26 mouse cellular contexts compared by ENCODE assay signal in genomic region chr7:128000068-128000950, GRCm38 (mm10). TPM values are rescaled to one million over a fixed set of nuclear protein-coding genes. Genes with fewer than 3 reads are reported as not detected.
DNase-seq lines count a peak whose midpoint lies in the region; ATAC-seq and TF ChIP-seq lines count a peak whose summit lies in the region.
"Had no signal": no experiment of that assay in that cellular context is flagged by ENCODE, and none has a peak within 500 bp of the region (broad histone marks: within the 10 kb centered on the region; RNA-seq: fewer than 3 reads in every experiment).

No protein-coding gene starts in this region.

- no peak overlapping the region for H3K4me2 ChIP-seq in lung, embryonic 14.5 days
- H3K4me2 ChIP-seq: embryonic facial prominence, embryonic 12.5 days; forebrain, embryonic 15.5 days; heart, embryonic 15.5 days; hindbrain, embryonic 13.5 days; neural tube, embryonic 13.5 days had no signal

- ATAC-seq in lung, embryonic 14.5 days (ENCODE audit: insufficient read depth), result no peak
- ATAC-seq: forebrain, embryonic 15.5 days; intestine, postnatal 0 days; lung, postnatal 0 days; midbrain, embryonic 16.5 days had no signal

- no peak overlapping the region for H3K9ac ChIP-seq in lung, embryonic 14.5 days
- H3K9ac ChIP-seq: embryonic facial prominence, embryonic 12.5 days; forebrain, embryonic 15.5 days; heart, embryonic 15.5 days; hindbrain, embryonic 13.5 days; neural tube, embryonic 13.5 days had no signal

- DNase-seq in adrenal gland, adult 8-10 months, result peak; percentile 37
- DNase-seq in adrenal gland, postnatal 4 days (ENCODE audit: low spot score in 2 of 2), result no peak
- DNase-seq in lung, embryonic 14.5 days, result peak; percentile 64
- DNase-seq in lung, adult 18-20 months, result no peak
- DNase-seq in adrenal gland, postnatal 10 days, result peak; percentile 36
- peak; percentile 24 for DNase-seq in skeletal muscle tissue, adult 2 months (ENCODE audit: low read depth, low spot score)
- no peak for DNase-seq in left cerebral cortex, adult 9 months (ENCODE audit: low spot score in 2 of 2)
- DNase-seq: cerebellum, adult 11 months; cerebellum, adult 9-10 months; cerebellum, postnatal 36 days; heart, postnatal 36 days; kidney, adult 9 months; kidney, postnatal 10 days; liver; right cerebral cortex, postnatal 4 days; thymus, postnatal 4 days had no signal

- no peaks in the 10 kb centered on the region for H3K36me3 ChIP-seq in lung, embryonic 14.5 days (ENCODE audit: insufficient read depth)
- H3K36me3 ChIP-seq: embryonic facial prominence, embryonic 12.5 days; forebrain, embryonic 15.5 days; heart, embryonic 15.5 days; hindbrain, embryonic 13.5 days; neural tube, embryonic 13.5 days had no signal

- 0 out of 2 replicates have a peak, but pooled peaks cover 7% of the 10 kb centered on the region for H3K27me3 ChIP-seq in lung, embryonic 14.5 days (ENCODE audit: insufficient read depth, low read length)
- H3K27me3 ChIP-seq: heart, embryonic 15.5 days had no signal

- no peak for TF ChIP-seq CTCF in lung, embryonic 14.5 days (IDR thresholded peaks at IDR 0.05; ENCODE audit: low read depth)

- 0 out of 2 replicates have a peak, but pooled peaks cover 4% of the 10 kb centered on the region for H3K4me1 ChIP-seq in lung, embryonic 14.5 days (ENCODE audit: insufficient read depth)
- H3K4me1 ChIP-seq: forebrain, embryonic 15.5 days had no signal

- no peak overlapping the region for H3K4me3 ChIP-seq in lung, embryonic 14.5 days (ENCODE audit: low read depth, low read length)
- H3K4me3 ChIP-seq: embryonic facial prominence, embryonic 12.5 days; forebrain, embryonic 10.5 days; forebrain, embryonic 15.5 days; heart, embryonic 15.5 days; hindbrain, embryonic 13.5 days; neural tube, embryonic 13.5 days had no signal

- H3K27ac ChIP-seq in lung, embryonic 14.5 days (ENCODE audit: low read depth), result no peak overlapping the region
- H3K27ac ChIP-seq: embryonic facial prominence, embryonic 12.5 days; forebrain, embryonic 10.5 days; forebrain, embryonic 15.5 days; heart, embryonic 15.5 days; hindbrain, embryonic 13.5 days; neural tube, embryonic 13.5 days had no signal

- 42% methylated on average over 1 of the region's 1 CpGs for WGBS in lung, embryonic 14.5 days

- H3K9me3 ChIP-seq in lung, embryonic 14.5 days (ENCODE audit: low read depth, low read length), result no peaks in the 10 kb centered on the region
- H3K9me3 ChIP-seq: embryonic facial prominence, embryonic 12.5 days; forebrain, embryonic 10.5 days; forebrain, embryonic 15.5 days; heart, embryonic 15.5 days; hindbrain, embryonic 13.5 days; neural tube, embryonic 13.5 days had no signal

RNA-seq across cellular contexts. Expression of gene Trim72, which starts 3.4 kb away (rescaled TPM):
- total RNA-seq in adrenal gland, adult 8-10 months (2022), result under 1 TPM in 3 of 4 experiments, not detected in 1; 0.12 to 0.31 (median 0.24) TPM
- 1 to 10 TPM; 3.4 to 8.6 TPM for total RNA-seq in adrenal gland, postnatal 4 days (2021)
- polyA plus RNA-seq in lung, embryonic 14.5 days (2014; fragmentation: Nextera tagmentation; extraction: Ambion mirVana), result not detected in 2 replicates
- total RNA-seq in adrenal gland, postnatal 10 days (2021), result 10 to 100 TPM in 1 of 2 experiments, 1 to 10 TPM in 1; 5.2 to 24.5 TPM
- polyA plus RNA-seq: forebrain, embryonic 10.5 days; forebrain, embryonic 15.5 days; midbrain, embryonic 16.5 days; neural tube, embryonic 13.5 days; thymus, postnatal 0 days had no signal

RNA-seq across cellular contexts. Expression of gene Pycard, which starts 6.6 kb away (rescaled TPM):
- total RNA-seq in adrenal gland, adult 8-10 months (2022), result 1 to 10 TPM; 4.0 to 5.8 (median 4.5) TPM
- total RNA-seq in adrenal gland, postnatal 4 days (2021), result 10 to 100 TPM; 14.7 to 15.3 TPM
- polyA plus RNA-seq in lung, embryonic 14.5 days (2014; fragmentation: Nextera tagmentation; extraction: Ambion mirVana), result 22.1 and 26.8 TPM in 2 replicates
- 1 to 10 TPM; 5.6 to 8.0 TPM for total RNA-seq in adrenal gland, postnatal 10 days (2021)

RNA-seq across cellular contexts. Expression of gene Fus, which starts 33.1 kb away (rescaled TPM):
- 100 to 1,000 TPM; 106 to 430 (median 307) TPM for total RNA-seq in adrenal gland, adult 8-10 months (2022)
- 100 to 1,000 TPM; 555 to 559 TPM for total RNA-seq in adrenal gland, postnatal 4 days (2021)
- 54.6 and 57.9 TPM in 2 replicates for polyA plus RNA-seq in lung, embryonic 14.5 days (2014; fragmentation: Nextera tagmentation; extraction: Ambion mirVana)
- total RNA-seq in adrenal gland, postnatal 10 days (2021), result 100 to 1,000 TPM; 261 to 396 TPM

RNA-seq across cellular contexts. Expression of gene Prss36, which starts 53.8 kb away (rescaled TPM):
- 10 to 100 TPM in 2 of 4 experiments, 1 to 10 TPM in 2; 8.4 to 10.5 (median 9.6) TPM for total RNA-seq in adrenal gland, adult 8-10 months (2022)
- total RNA-seq in adrenal gland, postnatal 4 days (2021), result 1 to 10 TPM; 6.4 to 8.1 TPM
- polyA plus RNA-seq in lung, embryonic 14.5 days (2014; fragmentation: Nextera tagmentation; extraction: Ambion mirVana), result 9.2 and 9.7 TPM in 2 replicates
- total RNA-seq in adrenal gland, postnatal 10 days (2021), result 10 to 100 TPM; 11.5 to 12.4 TPM

Comparison
In these comparisons a context has a peak if more than half of its experiments do, and no peak if none do; other contexts are left out.
1. DNase-seq: peak in adrenal gland, adult 8-10 months (single experiment), lung, embryonic 14.5 days (single experiment), adrenal gland, postnatal 10 days (single experiment) and skeletal muscle tissue, adult 2 months (single experiment); none in adrenal gland, postnatal 4 days (0 of 2), lung, adult 18-20 months (0 of 2) and left cerebral cortex, adult 9 months (0 of 2).